Mouse (Mus musculus): ENCODE measurements around the gene Mllt3.

- no peak for TF ChIP-seq CTCF (IDR thresholded peaks at IDR 0.05; ENCODE audit: control insufficient read depth, insufficient read depth, low read length)
- no peak for TF ChIP-seq POLR2A (IDR thresholded peaks at IDR 0.05; ENCODE audit: borderline replicate concordance, control insufficient read depth, low read depth, low read length)
These were observed 128.4 kb downstream of the Mllt3 start for GRCm38 (mm10) chr4:87904722-87905121.
